Mouse (Mus musculus): ENCODE data around the gene Adamts4. TPM values are rescaled to one million over a fixed set of nuclear protein-coding genes. Genes with fewer than 3 reads are reported as not detected.

The Adamts4 gene
- total and polyA plus RNA-seq, 3 experiments = 0.04 to 0.25 (median 0.09) TPM

DNA sequence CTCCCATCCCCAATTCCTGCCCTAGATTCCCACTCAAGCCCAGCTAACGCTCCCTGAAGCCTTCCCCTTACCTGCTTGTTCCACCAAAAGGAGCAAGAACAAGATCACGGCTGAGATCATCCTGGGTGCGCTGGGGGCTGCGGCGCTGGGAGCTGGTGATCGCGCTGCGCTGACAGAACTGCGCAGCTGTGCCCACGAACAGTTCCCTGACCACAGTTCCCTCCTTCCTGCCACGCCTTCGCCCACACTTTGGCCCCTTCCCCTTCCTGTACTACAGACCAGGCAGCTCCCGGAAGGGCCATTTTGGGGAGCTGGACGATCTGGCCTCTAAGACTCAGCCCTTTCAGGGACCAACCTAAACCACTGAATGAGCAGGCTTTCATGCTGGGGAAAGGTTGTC lies 16.1 kb upstream of the Adamts4 start, which contains the start of gene Fcer1g:
Gene Fcer1g (minus strand): TSS at position 240 of the 400 bp plus-strand sequence.
- TF ChIP-seq BHLHE40 (IDR thresholded peaks at IDR 0.05; ENCODE audit: low read depth, low read length) = no peak
- TF ChIP-seq RAD21 (IDR thresholded peaks at IDR 0.05; ENCODE audit: low read depth, low read length) = no peak
- TF ChIP-seq JUN (IDR thresholded peaks at IDR 0.05; ENCODE audit: insufficient read depth, low read depth, low read length) = no peak
- no peak for TF ChIP-seq MAX (IDR thresholded peaks at IDR 0.05; ENCODE audit: low read length)
- no peak for TF ChIP-seq HCFC1 (IDR thresholded peaks at IDR 0.05; ENCODE audit: low read depth, low read length)
- peak; percentile 47 for TF ChIP-seq ELF1 (IDR thresholded peaks at IDR 0.05; ENCODE audit: low read depth, low read length)
- TF ChIP-seq EP300 (IDR thresholded peaks at IDR 0.05; ENCODE audit: low read length) = no peak
- TF ChIP-seq MEF2A (IDR thresholded peaks at IDR 0.05; ENCODE audit: borderline replicate concordance, low read depth, low read length) = no peak
- TF ChIP-seq USF2 (conservative IDR thresholded peaks at IDR 0.05; ENCODE audit: low read depth, low read length) = no peak
- TF ChIP-seq PAX5 (IDR thresholded peaks at IDR 0.05; ENCODE audit: low read length) = no peak
- TF ChIP-seq ZKSCAN1 (IDR thresholded peaks at IDR 0.05; ENCODE audit: borderline replicate concordance, low read depth, low read length) = no peak
- peak; percentile 69 for TF ChIP-seq NRF1 (IDR thresholded peaks at IDR 0.05; ENCODE audit: low read depth, low read length)
- TF ChIP-seq TCF12 (IDR thresholded peaks at IDR 0.05; ENCODE audit: low read depth, low read length) = no peak
- 0 out of 2 replicates have a peak, but pooled peaks have one; percentile 7 for TF ChIP-seq NELFE (IDR thresholded peaks at IDR 0.05; ENCODE audit: low read depth, low read length)
- no peak for TF ChIP-seq RCOR1 (conservative IDR thresholded peaks at IDR 0.05; ENCODE audit: low read depth, low read length)
- TF ChIP-seq ZMIZ1 (IDR thresholded peaks at IDR 0.05; ENCODE audit: low read depth, low read length) = no peak
- no peak for TF ChIP-seq UBTF (IDR thresholded peaks at IDR 0.05; ENCODE audit: low read depth, low read length)
- Histone ChIP-seq H3K27ac (ENCODE audit: insufficient read depth, low read depth) (no peak within 1 kb of the TSS), H3K4me2 (ENCODE audit: insufficient read depth, low read depth, poor library complexity, severe bottlenecking) (no peak within 1 kb of the TSS), H3K9ac (ENCODE audit: insufficient read depth, low read depth) (no peak within 1 kb of the TSS), H3K4me1 (ENCODE audit: control insufficient read depth in 1 of 2, insufficient read depth in 2 of 2) (peaks cover 11 to 57% of the 10 kb centered on the region in 2 experiments), H3K36me3 (replicated peaks in 1 of 2; ENCODE audit: control insufficient read depth in 1 of 2, insufficient read depth in 1 of 2, low read length in 1 of 2) (peaks cover 50 to 61% of the 10 kb centered on the region in 2 experiments), H3K27me3 (replicated peaks) (no peaks in the 10 kb centered on the region), H3K4me3 (replicated peaks in 1 of 3; ENCODE audit: low read depth in 2 of 3, low read length in 2 of 3, poor library complexity in 1 of 3) (peak within 1 kb of the TSS; percentile 41 to 49 (median 43)), H3K9me3 (replicated peaks; ENCODE audit: low read length) (no peaks in the 10 kb centered on the region), H3K79me2 (replicated peaks; ENCODE audit: control insufficient read depth, extremely low read depth, insufficient read depth, poor library complexity, severe bottlenecking) (no peaks in the 10 kb centered on the region)
- dilution Hi-C loops (cut with MboI; ENCODE audit: extremely low pct_ligation_motif_present, extremely low pct_unique_long_range_greater_than_20kb, low sequenced_read_pairs) (no loop called here), in situ Hi-C loops (cut with MboI; ENCODE audit: low pct_ligation_motif_present, low pct_unique_long_range_greater_than_20kb, low sequenced_read_pairs) (no loop called here)
- DNase-seq (ENCODE audit: extremely low read depth) = peak; percentile 31

DNA sequence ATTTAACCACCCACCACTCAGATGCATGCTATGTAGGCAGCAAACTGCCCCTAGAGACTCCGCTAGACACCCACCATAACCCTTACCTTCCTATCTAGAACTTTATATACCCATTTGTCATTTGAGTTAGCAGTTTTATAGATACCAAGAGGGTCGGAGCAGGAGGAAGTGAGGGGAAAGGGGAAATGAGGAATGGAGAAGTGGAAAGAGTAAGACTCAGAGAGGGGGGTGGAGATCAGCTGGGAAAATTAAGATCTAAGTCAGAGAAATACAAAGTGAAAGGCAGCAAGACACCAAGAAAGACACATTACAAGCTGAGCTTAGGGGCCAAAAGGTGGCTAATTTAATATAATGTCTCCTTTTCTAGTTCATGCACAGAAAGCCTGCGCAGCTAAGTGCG lies 15.7 kb upstream of the Adamts4 start:
- Histone ChIP-seq H3K9me3 (replicated peaks; ENCODE audit: low read length) (no peaks in the 10 kb centered on the region), H3K79me2 (replicated peaks; ENCODE audit: control insufficient read depth, extremely low read depth, insufficient read depth, poor library complexity, severe bottlenecking) (no peaks in the 10 kb centered on the region), H3K4me2 (ENCODE audit: insufficient read depth, low read depth, poor library complexity, severe bottlenecking) (no peak overlapping the region), H3K4me1 (ENCODE audit: control insufficient read depth in 1 of 2, insufficient read depth in 2 of 2) (peaks cover 11 to 56% of the 10 kb centered on the region in 2 experiments), H3K9ac (ENCODE audit: insufficient read depth, low read depth) (no peak overlapping the region), H3K4me3 (replicated peaks in 1 of 3; ENCODE audit: low read depth in 2 of 3, low read length in 2 of 3, poor library complexity in 1 of 3) (peak overlapping the region in 1 of 3 experiments; percentile 49), H3K27ac (ENCODE audit: insufficient read depth, low read depth) (no peak overlapping the region), H3K27me3 (replicated peaks) (no peaks in the 10 kb centered on the region), H3K36me3 (replicated peaks in 1 of 2; ENCODE audit: control insufficient read depth in 1 of 2, insufficient read depth in 1 of 2, low read length in 1 of 2) (peaks cover 53 to 61% of the 10 kb centered on the region in 2 experiments)
- dilution Hi-C loops (cut with MboI; ENCODE audit: extremely low pct_ligation_motif_present, extremely low pct_unique_long_range_greater_than_20kb, low sequenced_read_pairs) = no loop called here
- TF ChIP-seq GABPA (IDR thresholded peaks at IDR 0.05; ENCODE audit: insufficient replicate concordance, low read depth, low read length) = no peak
- TF ChIP-seq ZKSCAN1 (IDR thresholded peaks at IDR 0.05; ENCODE audit: borderline replicate concordance, low read depth, low read length) = no peak
- TF ChIP-seq JUN (IDR thresholded peaks at IDR 0.05; ENCODE audit: insufficient read depth, low read depth, low read length) = no peak
- no peak for TF ChIP-seq CTCF (conservative IDR thresholded peaks at IDR 0.05 in 1 of 2, IDR thresholded peaks at IDR 0.05 in 1 of 2; ENCODE audit: low read depth in 2 of 2, low read length in 2 of 2)
- TF ChIP-seq CHD1 (IDR thresholded peaks at IDR 0.05; ENCODE audit: low read depth, low read length) = no peak
- no peak for TF ChIP-seq MAZ (IDR thresholded peaks at IDR 0.05; ENCODE audit: low read depth, low read length)
- TF ChIP-seq POLR2A (IDR thresholded peaks at IDR 0.05; ENCODE audit: low read depth, low read length) = no peak
- no peak for TF ChIP-seq POLR2AphosphoS2 (IDR thresholded peaks at IDR 0.05; ENCODE audit: low read depth, low read length)
- TF ChIP-seq USF2 (conservative IDR thresholded peaks at IDR 0.05; ENCODE audit: low read depth, low read length) = no peak
- TF ChIP-seq BHLHE40 (IDR thresholded peaks at IDR 0.05; ENCODE audit: low read depth, low read length) = no peak
- no peak for TF ChIP-seq ETS1 (conservative IDR thresholded peaks at IDR 0.05; ENCODE audit: low read depth, low read length)
- no peak for TF ChIP-seq JUND (conservative IDR thresholded peaks at IDR 0.05; ENCODE audit: low read depth, low read length)
- TF ChIP-seq RCOR1 (conservative IDR thresholded peaks at IDR 0.05; ENCODE audit: low read depth, low read length) = no peak
- no peak for TF ChIP-seq ZNF384 (IDR thresholded peaks at IDR 0.05; ENCODE audit: low read depth, low read length)
- DNase-seq (ENCODE audit: extremely low read depth) = no peak
- in situ Hi-C loops (cut with MboI; ENCODE audit: low pct_ligation_motif_present, low pct_unique_long_range_greater_than_20kb, low sequenced_read_pairs) = no loop called here
